Mouse (Mus musculus) ES-E14 (cell line): Measurements from ENCODE around the gene Pomgnt1. TPM values are rescaled to one million over a fixed set of nuclear protein-coding genes. Genes with fewer than 3 reads are reported as not detected.

Source experiments
- DNase-seq: peaks from one replicate; pipeline ENCODE4 v3.0.0-alpha.2; 2013; ENCODE audit warnings: low read depth, low spot score
- H3K27ac ChIP-seq: 2 replicates; pipeline ENCODE4 v1.5.1; 2012; ENCODE audit warnings: low read depth, mild to moderate bottlenecking, low read length, moderate library complexity, mixed read lengths; ENCODE audit not compliant: poor library complexity, insufficient read depth, severe bottlenecking
- H3K36me3 ChIP-seq: 2 replicates; pipeline ENCODE4 v1.6.1; 2012; ENCODE audit warnings: mild to moderate bottlenecking, low read length, moderate library complexity, mixed read lengths; ENCODE audit not compliant: control insufficient read depth, poor library complexity, insufficient read depth, severe bottlenecking
- H3K4me1 ChIP-seq, 2 experiments: fragments of 150-350 bp in 1 of 2; sonication (generic) in 1 of 2; 2 replicates each; pipeline ENCODE4 v1.6.1; 2012; ENCODE audit warnings: low read length in 2 of 2, mild to moderate bottlenecking in 1 of 2, mixed read lengths in 1 of 2; ENCODE audit not compliant: control insufficient read depth in 2 of 2, insufficient read depth in 2 of 2, poor library complexity in 1 of 2
- H3K4me3 ChIP-seq, 2 experiments: fragments of 150-350 bp in 1 of 2; sonication (generic) in 1 of 2; 2 replicates each; pipeline ENCODE4 v1.5.1; 2012; ENCODE audit warnings: low read length in 2 of 2, low read depth in 1 of 2, mild to moderate bottlenecking in 1 of 2, mixed read lengths in 1 of 2; ENCODE audit not compliant: insufficient read depth in 1 of 2, poor library complexity in 1 of 2, severe bottlenecking in 1 of 2
- H3K9ac ChIP-seq: 2 replicates; pipeline ENCODE4 v1.6.1; 2012; ENCODE audit warnings: low read depth, mild to moderate bottlenecking, low read length, mixed read lengths; ENCODE audit not compliant: poor library complexity, insufficient read depth, severe bottlenecking
- H3K9me3 ChIP-seq: fragments of 150-350 bp; sonication (generic); 2 replicates; pipeline ENCODE4 v1.6.1; 2012; ENCODE audit warnings: low read depth, mild to moderate bottlenecking, low read length; ENCODE audit not compliant: control insufficient read depth, insufficient read depth
- CHD2 ChIP-seq: IDR thresholded peaks from 2 replicates; pipeline ENCODE4 v1.6.1; 2014; ENCODE audit warnings: mild to moderate bottlenecking, low read depth, low read length, inconsistent platforms
- HCFC1 ChIP-seq: IDR thresholded peaks from 2 replicates; pipeline ENCODE4 v1.6.1; 2012; ENCODE audit warnings: low read length, inconsistent platforms, borderline replicate concordance; ENCODE audit not compliant: insufficient read depth
- MAFK ChIP-seq: IDR thresholded peaks from 2 replicates; pipeline ENCODE4 v1.6.1; 2014; ENCODE audit warnings: mild to moderate bottlenecking, low read depth, low read length, inconsistent platforms; ENCODE audit not compliant: insufficient read depth
- ZC3H11A ChIP-seq: IDR thresholded peaks from 2 replicates; pipeline ENCODE4 v1.6.1; 2012; ENCODE audit warnings: low read depth, mild to moderate bottlenecking, inconsistent platforms, low read length, borderline replicate concordance
- ZNF384 ChIP-seq: IDR thresholded peaks from 2 replicates; pipeline ENCODE4 v1.6.1; 2012; ENCODE audit warnings: low read depth, low read length, inconsistent platforms
- in situ Hi-C, 2 experiments: fragments of 600-800 bp; cut with MboI; formaldehyde crosslinking; loops; one replicate each; pipeline ENCODE4 v1.15.1; 2025; ENCODE audit warnings: low sequenced_read_pairs in 2 of 2, inconsistent platforms in 1 of 2; ENCODE audit not compliant: unreplicated experiment in 2 of 2
- total RNA-seq: library from RNA; depleted of rRNA; stranded (reverse); fragments of 300-350 nt; gene quantifications from 2 replicates; pipeline ENCODE4 v1.2.3, GENCODE M21; 2012

Pomgnt1 gene
- total RNA-seq, 1 experiment: 48.6 TPM

GRCm38 (mm10) chr4:116143317-116143811 is 19.7 kb downstream of the Pomgnt1 start:
- peak overlapping the region in 1 of 2 experiments; percentile 79; a peak in 1 of 4 replicates for H3K4me3 ChIP-seq
- DNase-seq: no peak
- H3K27ac ChIP-seq: no peak overlapping the region
- in situ Hi-C loops: no loop called here
- no peaks in the 10 kb centered on the region for H3K36me3 ChIP-seq
- no peak overlapping the region for H3K9ac ChIP-seq
- TF ChIP-seq MAFK (no peak), ZC3H11A (no peak), CHD2 (no peak), ZNF384 (no peak), HCFC1 (no peak)
- peaks cover 10 to 15% of the 10 kb centered on the region in 2 experiments; a peak in 3 of 4 replicates for H3K4me1 ChIP-seq
- no peaks in the 10 kb centered on the region for H3K9me3 ChIP-seq

DNA sequence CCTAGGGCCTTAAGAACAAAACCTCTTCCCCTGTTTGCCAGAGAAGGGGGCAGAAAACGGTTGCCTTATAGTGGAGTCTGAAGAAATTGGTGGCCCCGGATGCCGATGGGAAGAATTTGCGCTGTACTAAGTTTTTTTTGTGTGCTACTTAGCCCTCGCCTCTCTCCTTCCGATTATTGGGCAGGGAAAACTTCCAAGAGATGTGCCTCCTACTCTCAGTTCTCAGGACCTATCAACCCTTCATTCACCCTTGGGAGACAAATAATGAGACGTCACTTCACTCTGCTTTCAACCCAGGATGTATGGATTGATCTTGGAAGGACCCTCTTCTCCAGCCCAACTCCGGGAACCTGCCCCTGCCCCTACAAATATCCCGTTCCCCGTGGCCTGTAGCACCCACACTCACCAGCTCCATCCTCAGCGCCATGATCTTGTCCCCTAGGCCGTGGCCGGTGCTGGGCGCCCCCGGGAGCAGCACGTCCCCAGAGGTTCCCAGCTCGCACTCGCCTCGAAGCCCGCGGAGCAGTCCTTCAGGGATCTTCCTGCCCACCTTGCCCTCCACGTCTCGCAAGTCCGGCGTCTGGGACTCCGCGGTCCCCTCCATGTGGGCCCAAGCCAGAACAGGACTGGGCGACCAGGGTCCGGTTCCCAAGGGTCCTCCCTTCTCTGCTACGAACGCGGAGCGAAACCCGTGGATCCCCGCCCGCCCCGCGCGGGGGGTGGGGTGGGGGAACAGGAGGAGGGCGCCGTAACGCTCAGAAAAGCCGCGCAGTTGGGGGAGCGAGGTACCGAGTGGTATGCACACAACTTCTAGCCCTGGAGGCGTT is 20.5 kb downstream of the Pomgnt1 start:
- Histone ChIP-seq H3K27ac (no peak overlapping the region), H3K4me3 (peak overlapping the region; percentile 69 to 79), H3K36me3 (no peaks in the 10 kb centered on the region), H3K9me3 (no peaks in the 10 kb centered on the region), H3K9ac (peak overlapping the region; percentile 29), H3K4me1 (peaks cover 10 to 15% of the 10 kb centered on the region in 2 experiments; a peak in 3 of 4 replicates)
- no peak for DNase-seq
- in situ Hi-C loops: no loop called here
- TF ChIP-seq ZC3H11A: no peak
- no peak for TF ChIP-seq ZNF384
- TF ChIP-seq MAFK: no peak
- TF ChIP-seq HCFC1: no peak
- TF ChIP-seq CHD2: no peak

DNA sequence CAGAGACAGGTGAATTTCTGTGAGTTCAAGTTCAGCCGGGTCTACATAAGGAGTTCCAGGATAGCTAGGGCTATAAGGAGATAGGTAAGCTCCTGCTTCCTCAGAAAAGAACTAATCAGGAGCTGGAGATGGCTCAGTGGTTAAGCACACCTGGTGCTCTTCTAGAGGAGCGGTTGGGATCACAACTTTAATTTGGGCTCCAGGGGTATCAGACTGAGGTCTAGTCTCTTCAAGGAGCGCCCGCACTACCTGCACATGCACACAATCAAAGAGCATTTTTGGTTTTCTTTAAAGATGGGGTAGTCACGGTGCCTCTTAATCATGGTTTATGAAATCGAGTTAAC is 26.1 kb downstream of the Pomgnt1 start:
- in situ Hi-C loops: no loop called here
- Histone ChIP-seq H3K9ac (peak overlapping the region; percentile 96), H3K4me3 (peak overlapping the region; percentile 91 to 98), H3K27ac (peak overlapping the region; percentile 68; the same call in 1 of the 2 replicates), H3K4me1 (peaks cover 0 to 10% of the 10 kb centered on the region in 2 experiments; a peak in 1 of 4 replicates), H3K9me3 (no peaks in the 10 kb centered on the region), H3K36me3 (peaks cover 29% of the 10 kb centered on the region; the same call in 1 of the 2 replicates)
- DNase-seq: no peak
- TF ChIP-seq CHD2: no peak
- TF ChIP-seq ZC3H11A: no peak
- no peak for TF ChIP-seq HCFC1
- TF ChIP-seq MAFK: no peak
- TF ChIP-seq ZNF384: no peak

DNA sequence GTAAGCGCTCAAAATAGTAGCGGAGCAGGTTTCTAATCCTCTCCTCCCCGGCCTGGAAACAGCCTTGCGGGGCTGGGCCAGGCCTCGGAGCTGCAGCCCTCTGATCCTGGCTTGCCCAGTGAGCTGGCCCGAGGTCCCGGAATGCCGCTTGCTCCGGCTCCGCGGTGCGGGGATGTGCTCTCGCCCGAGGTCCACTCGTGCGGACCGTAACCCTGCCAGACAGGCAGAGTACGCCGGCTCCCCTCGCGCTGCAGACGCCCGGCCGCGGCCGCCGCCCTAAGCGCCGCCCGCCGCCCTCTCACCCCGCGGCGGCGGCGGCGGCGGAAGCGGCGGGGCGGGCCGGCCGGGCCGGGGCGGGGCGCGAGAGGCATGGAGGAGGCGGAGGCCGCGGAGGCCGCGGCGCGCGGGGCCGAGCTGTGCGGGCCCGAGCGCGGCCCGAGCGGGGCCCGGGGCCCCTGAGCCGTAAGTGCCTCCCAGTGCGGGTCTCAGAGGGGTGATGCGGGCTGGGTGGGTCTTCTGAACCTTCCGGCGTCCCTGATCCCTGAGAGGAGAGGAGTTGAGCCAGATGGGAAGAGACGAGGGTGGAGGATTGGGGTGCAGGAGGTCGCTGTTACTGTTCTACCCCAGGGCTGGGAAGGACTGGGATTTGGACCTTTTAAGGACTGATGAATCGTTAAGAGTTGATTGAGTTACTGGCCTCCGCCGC is 26.7 kb downstream of the Pomgnt1 start:
- H3K36me3 ChIP-seq: peaks cover 34% of the 10 kb centered on the region; the same call in 1 of the 2 replicates
- peak overlapping the region; percentile 96 for H3K9ac ChIP-seq
- TF ChIP-seq ZC3H11A (no peak), HCFC1 (0 out of 2 replicates have a peak, but pooled peaks have one; percentile 27)
- in situ Hi-C loops: no loop called here
- H3K27ac ChIP-seq: peak overlapping the region; percentile 68
- no peak for DNase-seq
- H3K4me1 ChIP-seq: peaks cover 0 to 10% of the 10 kb centered on the region in 2 experiments; a peak in 1 of 4 replicates
- no peaks in the 10 kb centered on the region for H3K9me3 ChIP-seq
- peak overlapping the region; percentile 91 to 98 for H3K4me3 ChIP-seq
